ENCODE assay signal across 26 mouse cellular contexts in genomic region chr6:38966839-38967238, GRCm38 (mm10).
DNase-seq lines count a peak whose midpoint lies in the region; ATAC-seq and TF ChIP-seq lines count a peak whose summit lies in the region.
"Had no signal": no experiment of that assay in that cellular context is flagged by ENCODE, and none has a peak within 500 bp of the region (broad histone marks: within the 10 kb centered on the region; RNA-seq: fewer than 3 reads in every experiment).

No protein-coding gene starts in this region.

- no peaks in the 10 kb centered on the region for H3K36me3 ChIP-seq in limb, embryonic 15.5 days
- H3K36me3 ChIP-seq in limb, embryonic 10.5 days, result no peaks in the 10 kb centered on the region
- H3K36me3 ChIP-seq in intestine, postnatal 0 days (ENCODE audit: control insufficient read depth, insufficient read depth), result no peaks in the 10 kb centered on the region
- no peaks in the 10 kb centered on the region for H3K36me3 ChIP-seq in liver, embryonic 15.5 days (replicated peaks)
- H3K36me3 ChIP-seq: embryonic facial prominence, embryonic 12.5 days; heart, embryonic 15.5 days; hindbrain, embryonic 15.5 days; kidney, embryonic 15.5 days; limb, embryonic 13.5 days; midbrain, embryonic 10.5 days; neural tube, embryonic 15.5 days had no signal

- WGBS in limb, embryonic 15.5 days, result 93% methylated on average over 5 of the region's 5 CpGs
- 95% methylated on average over 5 of the region's 5 CpGs for WGBS in limb, embryonic 10.5 days
- WGBS in intestine, postnatal 0 days, result 46% methylated on average over 5 of the region's 5 CpGs
- whole genome bisulfite sequencing in liver, embryonic 15.5 days (ENCODE audit: insufficient replicate concordance), result 42% methylated on average over 5 of the region's 5 CpGs

- no peak for ATAC-seq in limb, embryonic 15.5 days (ENCODE audit: insufficient number of reproducible peaks, low FRiP score, low TSS enrichment, low read depth)
- ATAC-seq in intestine, postnatal 0 days, result peak; percentile 60; the same call in 1 of the 2 replicates
- ATAC-seq in liver, embryonic 15.5 days (ENCODE audit: insufficient read depth), result peak; percentile 85
- ATAC-seq in cerebellum, adult (ENCODE audit: insufficient number of reproducible peaks, low FRiP score, low TSS enrichment), result no peak
- ATAC-seq: forebrain, embryonic 13.5 days had no signal

- H3K4me2 ChIP-seq in limb, embryonic 15.5 days, result no peak overlapping the region
- H3K4me2 ChIP-seq in intestine, postnatal 0 days (replicated peaks; ENCODE audit: low read depth), result 0 out of 2 replicates have a peak overlapping the region, but pooled peaks have one; percentile 13
- H3K4me2 ChIP-seq in liver, embryonic 15.5 days, result peak overlapping the region; percentile 29
- H3K4me2 ChIP-seq: embryonic facial prominence, embryonic 12.5 days; forebrain, embryonic 13.5 days; heart, embryonic 15.5 days; hindbrain, embryonic 15.5 days; kidney, embryonic 15.5 days; limb, embryonic 13.5 days; neural tube, embryonic 15.5 days had no signal

- 0 out of 2 replicates have a peak overlapping the region, but pooled peaks have one; percentile 47 for H3K27ac ChIP-seq in limb, embryonic 15.5 days
- no peak overlapping the region for H3K27ac ChIP-seq in limb, embryonic 10.5 days
- 0 out of 2 replicates have a peak overlapping the region, but pooled peaks have one; percentile 21 for H3K27ac ChIP-seq in intestine, postnatal 0 days (ENCODE audit: low read depth, low read length)
- H3K27ac ChIP-seq in liver, embryonic 15.5 days (replicated peaks), result peak overlapping the region; percentile 64
- H3K27ac ChIP-seq: embryonic facial prominence, embryonic 12.5 days; forebrain, embryonic 13.5 days; heart, embryonic 15.5 days; hindbrain, embryonic 15.5 days; kidney, embryonic 15.5 days; limb, embryonic 13.5 days; midbrain, embryonic 10.5 days; neural tube, embryonic 15.5 days had no signal

- H3K27me3 ChIP-seq in limb, embryonic 15.5 days, result no peaks in the 10 kb centered on the region
- H3K27me3 ChIP-seq in limb, embryonic 10.5 days (ENCODE audit: low read depth, poor library complexity, severe bottlenecking), result no peaks in the 10 kb centered on the region
- no peaks in the 10 kb centered on the region for H3K27me3 ChIP-seq in intestine, postnatal 0 days (replicated peaks; ENCODE audit: control insufficient read depth, insufficient read depth, low read length)
- H3K27me3 ChIP-seq in liver, embryonic 15.5 days, result no peaks in the 10 kb centered on the region
- H3K27me3 ChIP-seq: embryonic facial prominence, embryonic 12.5 days; forebrain, embryonic 13.5 days; heart, embryonic 15.5 days; hindbrain, embryonic 15.5 days; kidney, embryonic 15.5 days; limb, embryonic 13.5 days; neural tube, embryonic 15.5 days had no signal

- H3K9ac ChIP-seq in limb, embryonic 15.5 days, result no peak overlapping the region
- no peak overlapping the region for H3K9ac ChIP-seq in intestine, postnatal 0 days (ENCODE audit: low read depth, low read length)
- H3K9ac ChIP-seq in liver, embryonic 15.5 days, result no peak overlapping the region
- H3K9ac ChIP-seq: embryonic facial prominence, embryonic 12.5 days; forebrain, embryonic 13.5 days; heart, embryonic 15.5 days; hindbrain, embryonic 15.5 days; kidney, embryonic 15.5 days; limb, embryonic 13.5 days; neural tube, embryonic 15.5 days had no signal

- DNase-seq in limb, embryonic 10.5 days (ENCODE audit: low spot score), result no peak
- DNase-seq in spleen, postnatal 4 days (ENCODE audit: low spot score in 2 of 2), result no peak
- no peak for DNase-seq in ovary, postnatal 14 days (ENCODE audit: low spot score)
- DNase-seq: adrenal gland, postnatal 25 days; cerebellum, adult 18-20 months; cerebellum, postnatal 14 days; gastrocnemius, postnatal 36 days; heart, postnatal 36 days; kidney, postnatal 36 days; lung, postnatal 4 days; right cerebral cortex, postnatal 14 days; spleen, adult 18-20 months; thymus, postnatal 25 days had no signal

- H3K9me3 ChIP-seq in limb, embryonic 15.5 days, result no peaks in the 10 kb centered on the region
- no peaks in the 10 kb centered on the region for H3K9me3 ChIP-seq in limb, embryonic 10.5 days (replicated peaks)
- no peaks in the 10 kb centered on the region for H3K9me3 ChIP-seq in intestine, postnatal 0 days (ENCODE audit: control insufficient read depth)
- no peaks in the 10 kb centered on the region for H3K9me3 ChIP-seq in liver, embryonic 15.5 days (replicated peaks)
- H3K9me3 ChIP-seq: embryonic facial prominence, embryonic 12.5 days; forebrain, embryonic 13.5 days; heart, embryonic 15.5 days; hindbrain, embryonic 15.5 days; kidney, embryonic 15.5 days; limb, embryonic 13.5 days; midbrain, embryonic 10.5 days; neural tube, embryonic 15.5 days had no signal

- no peak for TF ChIP-seq CTCF in intestine, postnatal 0 days (IDR thresholded peaks at IDR 0.05; ENCODE audit: low read depth)

- no peak overlapping the region for H3K4me3 ChIP-seq in limb, embryonic 15.5 days
- H3K4me3 ChIP-seq in limb, embryonic 10.5 days, result no peak overlapping the region
- no peak overlapping the region for H3K4me3 ChIP-seq in intestine, postnatal 0 days (ENCODE audit: low read depth, low read length)
- H3K4me3 ChIP-seq in liver, embryonic 15.5 days (replicated peaks), result no peak overlapping the region
- H3K4me3 ChIP-seq: embryonic facial prominence, embryonic 12.5 days; erythroblast, embryonic 14.5 days; forebrain, embryonic 13.5 days; heart, embryonic 15.5 days; hindbrain, embryonic 15.5 days; kidney, embryonic 15.5 days; limb, embryonic 13.5 days; midbrain, embryonic 10.5 days; neural tube, embryonic 15.5 days had no signal

- no peaks in the 10 kb centered on the region for H3K4me1 ChIP-seq in limb, embryonic 15.5 days
- peaks cover 2% of the 10 kb centered on the region; the same call in 1 of the 2 replicates for H3K4me1 ChIP-seq in limb, embryonic 10.5 days
- peaks cover 6% of the 10 kb centered on the region; the same call in 1 of the 2 replicates for H3K4me1 ChIP-seq in intestine, postnatal 0 days (replicated peaks; ENCODE audit: control insufficient read depth, insufficient read depth, low read length)
- H3K4me1 ChIP-seq in liver, embryonic 15.5 days (replicated peaks), result peaks cover 39% of the 10 kb centered on the region
- H3K4me1 ChIP-seq: embryonic facial prominence, embryonic 12.5 days; forebrain, embryonic 13.5 days; heart, embryonic 15.5 days had no signal

Comparison
In these comparisons a context has a peak if more than half of its experiments do, and no peak if none do; other contexts are left out.
1. ATAC-seq: peak in intestine, postnatal 0 days (single experiment) and liver, embryonic 15.5 days (single experiment); none in limb, embryonic 15.5 days (single experiment) and cerebellum, adult (single experiment).